Mouse (Mus musculus): ENCODE data around the gene Pin1. TPM values are rescaled to one million over a fixed set of nuclear protein-coding genes. Genes with fewer than 3 reads are reported as not detected.

Pin1 gene
- polyA plus RNA-seq, 1 experiment from 2014 or later, result 48.4 TPM

GRCm38 (mm10) chr9:20705420-20705819, 53.5 kb downstream of the Pin1 start:
- no peak for ATAC-seq (replicated peaks; ENCODE audit: extremely low read depth, insufficient read depth, low FRiP score)
- no peak overlapping the region for H3K4me3 ChIP-seq (ENCODE audit: low read length)
- H3K9ac ChIP-seq (ENCODE audit: low read length), result no peak overlapping the region
- H3K36me3 ChIP-seq (ENCODE audit: control insufficient read depth, insufficient read depth), result no peaks in the 10 kb centered on the region
- H3K4me1 ChIP-seq (ENCODE audit: control insufficient read depth, insufficient read depth, low read length), result no peaks in the 10 kb centered on the region
- no peak overlapping the region for H3K4me2 ChIP-seq (ENCODE audit: low read depth, low read length)
- 0 out of 2 replicates have a peak, but pooled peaks cover 3% of the 10 kb centered on the region for H3K9me3 ChIP-seq (replicated peaks; ENCODE audit: control insufficient read depth, low read length)
- H3K27me3 ChIP-seq (ENCODE audit: control insufficient read depth, insufficient read depth, low read length), result no peaks in the 10 kb centered on the region
- no peak overlapping the region for H3K27ac ChIP-seq (ENCODE audit: low read length)

DNA sequence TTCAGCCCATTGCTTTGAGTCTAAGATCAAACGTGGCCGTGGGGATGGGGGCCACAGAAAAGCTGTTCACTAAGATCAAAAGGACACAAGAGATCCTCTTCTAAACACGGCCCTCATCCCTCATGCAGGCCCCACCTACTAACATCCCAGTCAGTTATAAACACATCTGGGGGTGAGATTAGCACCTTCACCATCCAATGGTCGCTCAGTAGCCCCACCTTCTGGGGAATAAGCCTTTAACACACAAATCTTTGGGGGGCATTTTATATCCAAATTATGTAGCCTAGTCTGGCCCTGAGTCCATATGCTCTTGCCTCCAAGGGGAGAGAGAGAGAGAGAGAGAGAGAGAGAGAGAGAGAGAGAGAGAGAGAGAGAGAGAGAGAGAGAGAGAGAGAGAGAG, 54.1 kb downstream of the Pin1 start:
- no peak overlapping the region for H3K9ac ChIP-seq (ENCODE audit: low read length)
- WGBS, result 42% methylated on average over 4 of the region's 4 CpGs
- 0 out of 2 replicates have a peak, but pooled peaks cover 3% of the 10 kb centered on the region for H3K9me3 ChIP-seq (replicated peaks; ENCODE audit: control insufficient read depth, low read length)
- no peaks in the 10 kb centered on the region for H3K36me3 ChIP-seq (ENCODE audit: control insufficient read depth, insufficient read depth)
- ATAC-seq (replicated peaks; ENCODE audit: extremely low read depth, insufficient read depth, low FRiP score), result no peak
- no peak overlapping the region for H3K4me3 ChIP-seq (ENCODE audit: low read length)
- H3K4me2 ChIP-seq (ENCODE audit: low read depth, low read length), result no peak overlapping the region
- H3K27ac ChIP-seq (ENCODE audit: low read length), result no peak overlapping the region
- no peaks in the 10 kb centered on the region for H3K4me1 ChIP-seq (ENCODE audit: control insufficient read depth, insufficient read depth, low read length)
- H3K27me3 ChIP-seq (ENCODE audit: control insufficient read depth, insufficient read depth, low read length), result no peaks in the 10 kb centered on the region

GRCm38 (mm10) chr9:20710471-20710870, 58.6 kb downstream of the Pin1 start:
- 0 out of 2 replicates have a peak, but pooled peaks cover 3% of the 10 kb centered on the region for H3K9me3 ChIP-seq (replicated peaks; ENCODE audit: control insufficient read depth, low read length)
- no peaks in the 10 kb centered on the region for H3K4me1 ChIP-seq (ENCODE audit: control insufficient read depth, insufficient read depth, low read length)
- WGBS, result 70% methylated on average over 3 of the region's 3 CpGs
- H3K4me2 ChIP-seq (ENCODE audit: low read depth, low read length), result no peak overlapping the region
- ATAC-seq (replicated peaks; ENCODE audit: extremely low read depth, insufficient read depth, low FRiP score), result no peak
- H3K4me3 ChIP-seq (ENCODE audit: low read length), result no peak overlapping the region
- no peaks in the 10 kb centered on the region for H3K27me3 ChIP-seq (ENCODE audit: control insufficient read depth, insufficient read depth, low read length)
- no peak overlapping the region for H3K9ac ChIP-seq (ENCODE audit: low read length)
- H3K27ac ChIP-seq (ENCODE audit: low read length), result no peak overlapping the region
- H3K36me3 ChIP-seq (ENCODE audit: control insufficient read depth, insufficient read depth), result no peaks in the 10 kb centered on the region

GRCm38 (mm10) chr9:20712934-20713477, 61.1 kb downstream of the Pin1 start:
- Histone ChIP-seq H3K27me3 (ENCODE audit: control insufficient read depth, insufficient read depth, low read length) (no peaks in the 10 kb centered on the region), H3K27ac (ENCODE audit: low read length) (no peak overlapping the region), H3K36me3 (ENCODE audit: control insufficient read depth, insufficient read depth) (no peaks in the 10 kb centered on the region), H3K4me3 (ENCODE audit: low read length) (no peak overlapping the region), H3K4me1 (ENCODE audit: control insufficient read depth, insufficient read depth, low read length) (no peaks in the 10 kb centered on the region), H3K4me2 (ENCODE audit: low read depth, low read length) (no peak overlapping the region), H3K9ac (ENCODE audit: low read length) (no peak overlapping the region), H3K9me3 (replicated peaks; ENCODE audit: control insufficient read depth, low read length) (no peaks in the 10 kb centered on the region)
- 63% methylated on average over 5 of the region's 5 CpGs for WGBS
- no peak for ATAC-seq (replicated peaks; ENCODE audit: extremely low read depth, insufficient read depth, low FRiP score)

DNA sequence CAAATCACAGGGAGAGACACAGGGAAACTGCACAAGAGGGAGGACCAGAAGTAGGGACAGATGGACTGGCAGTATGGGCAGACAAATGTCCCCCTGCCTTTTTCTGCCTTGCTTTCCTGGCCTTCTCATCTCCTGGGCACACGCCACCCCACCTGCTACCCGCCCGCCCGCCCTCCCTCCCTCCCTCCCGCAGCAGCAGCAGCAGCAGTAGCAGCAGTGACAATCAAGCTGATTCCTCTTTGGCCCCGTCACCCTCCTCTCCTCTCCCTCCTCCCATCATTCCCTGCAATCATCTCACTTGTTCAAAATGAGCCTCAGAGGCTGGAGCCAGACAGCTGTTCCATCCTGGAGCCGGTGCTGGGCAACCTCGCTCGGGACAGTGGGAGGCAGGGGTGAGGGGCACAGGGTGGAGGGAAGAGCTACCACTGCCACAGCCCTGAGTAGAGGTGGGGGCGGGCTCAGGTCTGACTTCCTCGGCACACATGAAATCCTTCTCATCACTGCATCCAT, 61.6 kb downstream of the Pin1 start:
- no peak overlapping the region for H3K4me2 ChIP-seq (ENCODE audit: low read depth, low read length)
- ATAC-seq (replicated peaks; ENCODE audit: extremely low read depth, insufficient read depth, low FRiP score), result no peak
- H3K9me3 ChIP-seq (replicated peaks; ENCODE audit: control insufficient read depth, low read length), result no peaks in the 10 kb centered on the region
- no peaks in the 10 kb centered on the region for H3K4me1 ChIP-seq (ENCODE audit: control insufficient read depth, insufficient read depth, low read length)
- H3K27ac ChIP-seq (ENCODE audit: low read length), result no peak overlapping the region
- H3K36me3 ChIP-seq (ENCODE audit: control insufficient read depth, insufficient read depth), result no peaks in the 10 kb centered on the region
- no peaks in the 10 kb centered on the region for H3K27me3 ChIP-seq (ENCODE audit: control insufficient read depth, insufficient read depth, low read length)
- WGBS, result 42% methylated on average over 10 of the region's 11 CpGs
- H3K9ac ChIP-seq (ENCODE audit: low read length), result no peak overlapping the region
- H3K4me3 ChIP-seq (ENCODE audit: low read length), result no peak overlapping the region

DNA sequence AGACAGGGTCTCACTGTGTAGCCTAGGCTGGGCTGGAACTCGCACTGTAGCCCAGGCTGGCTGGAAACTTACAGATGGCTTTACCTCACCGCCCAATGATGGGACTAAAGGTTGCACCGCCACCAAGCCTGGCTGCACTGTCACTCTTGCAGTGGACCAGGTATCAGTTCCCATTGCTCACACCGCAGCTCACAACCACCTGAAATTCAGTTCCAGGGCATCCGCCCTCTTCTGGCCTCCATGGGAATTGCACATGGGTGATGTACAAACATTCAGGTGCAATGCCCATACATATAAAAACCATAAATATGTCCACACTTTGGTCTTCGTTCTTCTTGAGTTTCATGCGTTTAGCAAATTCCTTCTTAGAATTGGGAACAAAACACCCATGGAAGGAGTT, 63.4 kb downstream of the Pin1 start:
- Histone ChIP-seq H3K27ac (ENCODE audit: low read length) (no peak overlapping the region), H3K36me3 (ENCODE audit: control insufficient read depth, insufficient read depth) (no peaks in the 10 kb centered on the region), H3K4me2 (ENCODE audit: low read depth, low read length) (no peak overlapping the region), H3K4me1 (ENCODE audit: control insufficient read depth, insufficient read depth, low read length) (no peaks in the 10 kb centered on the region), H3K27me3 (ENCODE audit: control insufficient read depth, insufficient read depth, low read length) (no peaks in the 10 kb centered on the region), H3K4me3 (ENCODE audit: low read length) (no peak overlapping the region), H3K9me3 (replicated peaks; ENCODE audit: control insufficient read depth, low read length) (no peaks in the 10 kb centered on the region), H3K9ac (ENCODE audit: low read length) (no peak overlapping the region)
- no peak for ATAC-seq (replicated peaks; ENCODE audit: extremely low read depth, insufficient read depth, low FRiP score)
- WGBS, result 63% methylated on average over 7 of the region's 7 CpGs

Other genes starting within 250 kb of the Pin1 start
- 7.8 and 9.1 TPM in 2 replicates for gene Zfp26, start 191.9 kb upstream of the Pin1 start, polyA plus RNA-seq (2015; fragmentation: Nextera tagmentation; extraction: Ambion mirVana)
- gene Zfp426, start 159.3 kb upstream of the Pin1 start, polyA plus RNA-seq (2015; fragmentation: Nextera tagmentation; extraction: Ambion mirVana), result 12.6 and 14.0 TPM in 2 replicates
- 46.1 and 46.2 TPM in 2 replicates for gene Zfp266, start 130.7 kb upstream of the Pin1 start, polyA plus RNA-seq (2015; fragmentation: Nextera tagmentation; extraction: Ambion mirVana)
- 11.4 and 12.0 TPM in 2 replicates for gene Zfp846, start 70.8 kb upstream of the Pin1 start, polyA plus RNA-seq (2015; fragmentation: Nextera tagmentation; extraction: Ambion mirVana)
- 281 and 320 TPM in 2 replicates for gene Ubl5, start 9.2 kb upstream of the Pin1 start, polyA plus RNA-seq (2015; fragmentation: Nextera tagmentation; extraction: Ambion mirVana)
- gene Fbxl12, start 7.3 kb upstream of the Pin1 start, polyA plus RNA-seq (2015; fragmentation: Nextera tagmentation; extraction: Ambion mirVana), result 19.4 and 21.6 TPM in 2 replicates
- 1.4 and 1.7 TPM in 2 replicates for gene Olfm2, start 94.3 kb downstream of the Pin1 start, polyA plus RNA-seq (2015; fragmentation: Nextera tagmentation; extraction: Ambion mirVana)
- gene Col5a3, start 163.0 kb downstream of the Pin1 start, polyA plus RNA-seq (2015; fragmentation: Nextera tagmentation; extraction: Ambion mirVana), result 1.9 and 2.1 TPM in 2 replicates
- not detected in 2 replicates for gene Rdh8, start 166.4 kb downstream of the Pin1 start, polyA plus RNA-seq (2015; fragmentation: Nextera tagmentation; extraction: Ambion mirVana)
- gene A230050P20Rik, start 216.5 kb downstream of the Pin1 start, polyA plus RNA-seq (2015; fragmentation: Nextera tagmentation; extraction: Ambion mirVana), result 11.4 and 13.4 TPM in 2 replicates
- 3.8 and 4.0 TPM in 2 replicates for gene Angptl6, start 227.6 kb downstream of the Pin1 start, polyA plus RNA-seq (2015; fragmentation: Nextera tagmentation; extraction: Ambion mirVana)
- gene Ppan, start 236.1 kb downstream of the Pin1 start, polyA plus RNA-seq (2015; fragmentation: Nextera tagmentation; extraction: Ambion mirVana), result 36.4 and 44.3 TPM in 2 replicates
- 208 and 209 TPM in 2 replicates for gene Eif3g, start 246.5 kb downstream of the Pin1 start, polyA plus RNA-seq (2015; fragmentation: Nextera tagmentation; extraction: Ambion mirVana)